Mouse (Mus musculus) urinary bladder, postnatal 14 days (tissue): ENCODE measurements around the gene Mark2.

ENCODE experiments used
- DNase-seq: peaks from one replicate; pipeline ENCODE4 v3.0.0; 2021; ENCODE audit warnings: low spot score

Mark2 gene

DNA sequence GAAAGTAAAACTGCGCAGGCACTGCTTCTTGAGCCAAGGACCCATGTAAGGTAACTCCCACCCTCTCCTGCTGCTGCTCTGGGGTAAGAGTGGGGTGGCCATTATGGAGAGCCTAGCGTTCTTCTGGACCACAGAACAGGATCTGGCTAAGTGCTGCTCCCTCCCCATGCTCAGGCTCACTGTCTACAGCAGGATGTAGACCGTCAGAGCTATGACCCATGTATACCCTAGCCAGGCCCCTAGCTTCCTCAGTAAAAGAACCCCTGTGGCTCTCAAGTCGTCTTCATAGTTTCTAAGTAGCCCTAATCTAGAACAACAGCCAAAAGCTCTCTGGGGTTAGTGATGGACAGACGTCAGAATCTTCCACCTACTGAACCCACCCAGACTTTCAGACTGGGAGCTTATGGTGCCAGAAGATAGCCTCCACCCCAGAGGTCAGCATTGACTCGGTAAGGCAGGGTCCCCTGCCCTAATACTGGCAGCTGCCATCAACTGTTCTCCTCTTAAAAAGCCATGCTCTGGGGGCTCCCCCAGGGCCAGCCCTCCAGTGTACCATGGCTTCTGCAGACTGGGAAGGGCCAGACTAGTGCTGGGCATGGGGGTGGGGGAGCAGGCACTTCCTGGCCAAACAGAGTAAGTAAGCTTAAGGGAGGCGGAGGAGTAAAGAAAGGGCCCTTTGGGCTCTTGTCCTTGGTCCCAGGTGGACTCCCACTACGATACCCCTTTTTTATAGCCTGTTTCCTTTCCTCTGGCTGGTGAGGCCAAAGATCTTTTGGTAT, 47.4 kb downstream of the Mark2 start:
- DNase-seq, result no peak

GRCm38 (mm10) chr19:7291958-7292709, 49.5 kb downstream of the Mark2 start:
- no peak for DNase-seq

- DNase-seq, result peak; percentile 62
Measured at GRCm38 (mm10) chr19:7289767-7290166, 51.9 kb downstream of the Mark2 start.

- DNase-seq, result no peak
Measured at GRCm38 (mm10) chr19:7288288-7288687, 53.4 kb downstream of the Mark2 start.

DNA sequence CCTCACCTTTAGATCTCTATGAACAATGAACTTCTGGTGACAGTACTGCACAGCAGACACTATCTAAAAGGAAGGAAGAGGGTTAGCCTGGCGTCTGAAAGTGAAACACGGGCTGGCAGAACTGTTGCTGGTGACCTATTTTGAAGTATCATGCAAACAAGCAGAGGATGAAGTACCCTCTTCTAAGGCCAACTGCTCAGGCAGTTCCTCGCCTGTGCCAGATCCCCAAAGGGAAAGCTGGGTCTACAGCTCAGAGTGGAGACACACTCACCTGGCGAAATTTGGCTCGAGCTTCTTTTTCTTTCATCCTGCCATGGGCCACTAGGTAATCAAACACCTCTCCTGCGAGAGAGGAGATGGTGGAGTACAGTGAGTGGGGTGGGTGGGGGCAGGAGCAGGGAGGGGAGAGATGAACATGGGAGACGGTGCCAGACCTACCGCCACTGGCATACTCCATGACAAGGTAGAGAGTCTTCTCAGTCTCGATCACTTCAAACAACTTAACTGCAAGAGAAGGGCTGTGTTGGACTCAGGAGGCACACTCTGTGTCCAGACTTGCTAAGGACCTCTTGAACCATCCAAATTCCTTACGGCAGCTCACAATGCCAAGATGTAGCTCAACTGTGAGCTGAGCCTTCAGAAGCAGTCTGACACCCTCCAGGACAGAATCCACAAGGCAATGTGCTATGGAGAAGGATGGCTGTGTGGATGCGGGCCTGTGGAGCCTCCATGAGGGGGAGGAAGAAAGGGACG, 54.9 kb downstream of the Mark2 start:
- DNase-seq, result no peak

- DNase-seq, result no peak
Measured at GRCm38 (mm10) chr19:7280557-7281330, 60.9 kb downstream of the Mark2 start.

- peak; percentile 48 for DNase-seq
Measured at GRCm38 (mm10) chr19:7279114-7279513, 62.5 kb downstream of the Mark2 start.

GRCm38 (mm10) chr19:7278200-7278906, 63.3 kb downstream of the Mark2 start:
- peak; percentile 13 for DNase-seq

GRCm38 (mm10) chr19:7276796-7277195, 64.9 kb downstream of the Mark2 start:
- no peak for DNase-seq

DNA sequence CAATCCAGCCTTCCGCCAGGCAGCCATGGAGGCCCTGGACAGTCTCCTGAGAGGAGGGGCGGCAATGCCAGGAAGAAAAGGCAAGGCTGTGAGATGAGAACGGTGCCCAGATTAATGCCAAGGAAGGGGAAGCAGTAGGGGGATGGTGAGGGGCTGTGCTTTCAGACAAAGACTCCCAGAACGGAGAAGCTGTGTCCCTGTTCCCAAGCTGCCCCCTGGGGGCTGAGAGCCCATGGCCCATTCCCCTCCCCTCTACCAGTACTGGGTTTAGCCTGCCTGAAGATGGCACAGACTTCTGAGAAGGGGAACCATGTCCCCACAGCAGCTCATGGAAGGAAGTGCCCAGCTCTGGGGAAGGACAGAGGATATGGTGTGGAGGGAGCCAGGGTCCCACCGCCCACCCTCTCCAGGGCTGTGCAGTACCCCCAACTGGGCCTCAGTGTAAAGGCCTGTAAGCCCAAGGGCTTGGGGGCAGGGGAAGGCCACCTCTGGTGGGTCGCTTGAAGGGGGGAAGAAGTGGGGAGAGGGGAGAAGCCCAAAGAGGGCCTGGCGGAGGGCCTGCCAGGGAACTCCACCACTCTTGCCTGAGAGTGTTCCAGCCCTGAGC, 65.5 kb downstream of the Mark2 start:
- DNase-seq, result no peak

DNA sequence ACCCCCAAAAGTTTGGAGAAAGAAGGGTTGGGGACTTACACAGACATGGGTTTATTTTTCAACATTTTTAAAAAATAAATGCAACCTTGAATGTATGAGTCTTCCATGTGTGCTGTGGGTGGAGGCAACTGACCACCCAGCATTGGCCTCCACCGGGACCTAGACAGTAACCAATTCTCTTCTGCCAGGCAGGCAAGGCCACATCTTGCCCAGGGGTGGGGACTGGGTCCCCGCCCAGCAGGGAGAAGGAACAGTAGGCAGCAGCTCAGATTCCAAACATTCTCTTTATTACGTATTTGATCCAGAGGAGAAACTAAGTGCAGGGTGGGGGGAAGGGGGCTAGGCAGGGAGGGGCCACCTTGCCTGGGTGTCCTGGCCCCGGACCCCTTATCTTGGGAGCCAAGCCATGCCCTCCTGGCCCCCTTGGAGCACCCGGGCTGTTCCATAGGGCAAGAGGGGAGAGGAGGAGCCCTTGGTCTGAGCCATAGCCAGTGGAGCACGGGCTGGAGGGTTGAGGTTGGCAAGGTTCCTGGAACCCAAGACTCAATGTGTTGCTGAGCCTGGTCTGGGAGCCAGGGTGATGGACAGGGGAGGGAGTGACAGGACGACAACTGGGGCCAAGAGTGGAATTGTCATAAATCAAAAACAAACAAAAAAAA, 66.4 kb downstream of the Mark2 start:
- peak; percentile 12 for DNase-seq

- peak; percentile 12 for DNase-seq
Measured at GRCm38 (mm10) chr19:7274326-7274990, 67.2 kb downstream of the Mark2 start.

DNA sequence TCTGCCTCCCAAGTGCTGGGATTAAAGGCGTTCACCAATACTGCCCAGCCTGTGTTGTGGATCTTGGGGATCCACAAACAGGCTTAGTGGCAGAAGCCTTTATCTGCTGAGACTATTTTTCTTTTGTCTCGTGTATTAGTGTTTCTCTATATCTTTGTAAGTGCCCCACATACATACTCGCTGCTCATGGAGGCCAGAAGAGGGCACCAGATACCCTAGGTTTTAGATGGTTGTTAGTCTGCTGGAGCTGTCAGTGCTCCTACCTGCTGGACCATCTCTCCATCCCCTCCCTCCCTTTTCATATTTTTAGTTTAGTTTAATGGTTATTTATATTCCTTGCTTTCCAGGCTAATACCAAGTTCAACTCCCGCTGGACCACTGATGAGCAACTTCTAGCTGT, 68.2 kb downstream of the Mark2 start:
- no peak for DNase-seq

DNA sequence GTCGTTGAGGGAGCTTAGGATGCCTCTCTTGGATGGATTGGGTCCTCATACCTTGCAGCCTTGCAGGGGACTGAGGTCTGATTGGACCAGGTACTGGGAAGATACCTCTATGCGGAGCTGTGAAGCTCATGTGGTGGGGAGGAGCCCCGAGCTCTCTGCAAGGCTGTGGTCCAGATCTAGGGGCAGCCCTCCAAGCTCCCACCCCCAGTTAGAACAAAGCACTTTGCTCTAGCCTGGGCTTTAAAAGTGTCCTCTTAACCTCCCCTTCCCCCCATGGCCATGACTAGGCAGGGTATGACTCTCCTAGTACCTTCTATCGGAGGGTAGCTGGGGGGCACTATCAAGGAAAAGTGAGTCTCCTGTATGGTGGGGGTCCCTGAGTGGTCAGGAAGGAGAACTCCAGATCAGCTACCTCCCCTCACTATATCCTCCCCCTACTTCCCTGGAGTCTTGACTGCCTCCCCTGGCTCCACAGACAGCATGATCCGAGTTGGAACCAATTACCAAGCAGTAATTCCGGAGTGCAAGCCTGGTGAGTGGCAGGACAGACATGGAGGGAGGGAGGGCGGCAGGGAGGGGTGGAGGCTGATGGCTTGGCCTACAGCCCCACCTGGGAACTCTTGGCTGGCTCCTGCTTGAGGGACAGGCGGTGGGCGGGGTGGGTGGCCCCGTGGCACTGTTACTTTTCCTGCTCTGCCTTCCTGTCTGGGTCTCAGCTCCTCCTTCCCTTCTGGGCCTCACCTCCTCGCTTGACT, 72.2 kb downstream of the Mark2 start:
- DNase-seq, result no peak

GRCm38 (mm10) chr19:7268722-7269090, 73.0 kb downstream of the Mark2 start:
- peak; percentile 81 for DNase-seq

- DNase-seq, result peak; percentile 80
Measured at GRCm38 (mm10) chr19:7267781-7268721, 73.6 kb downstream of the Mark2 start.

- peak; percentile 76 for DNase-seq
Measured at GRCm38 (mm10) chr19:7267091-7267741, 74.4 kb downstream of the Mark2 start, which contains the start of gene Rcor2. Gene Rcor2, plus strand, starts transcription at chr19:7267325.
